Mouse (Mus musculus): Measurements from ENCODE around the gene Hdac5. TPM values are rescaled to one million over a fixed set of nuclear protein-coding genes. Genes with fewer than 3 reads are reported as not detected.

The Hdac5 gene
- polyA plus RNA-seq, 1 experiment from 2014 or later, result 40.7 TPM

GRCm38 (mm10) chr11:102258521-102258920, 28.6 kb upstream of the Hdac5 start:
- no peak for ATAC-seq (ENCODE audit: low FRiP score)
- Histone ChIP-seq H3K27ac (no peak overlapping the region), H3K27me3 (ENCODE audit: control insufficient read depth, insufficient read depth, low read length) (no peaks in the 10 kb centered on the region), H3K9ac (no peak overlapping the region), H3K4me3 (replicated peaks; ENCODE audit: low read length) (no peak overlapping the region), H3K36me3 (replicated peaks; ENCODE audit: control insufficient read depth, insufficient read depth) (no peaks in the 10 kb centered on the region), H3K9me3 (ENCODE audit: control insufficient read depth, low read length) (no peaks in the 10 kb centered on the region), H3K4me1 (replicated peaks; ENCODE audit: control insufficient read depth, insufficient read depth, low read length) (no peaks in the 10 kb centered on the region), H3K4me2 (replicated peaks) (no peak overlapping the region)
- 94% methylated on average over 3 of the region's 3 CpGs for WGBS
- DNase-seq (ENCODE audit: low spot score), result no peak

- WGBS, result 85% methylated on average over 6 of the region's 6 CpGs
- no peak for ATAC-seq (ENCODE audit: low FRiP score)
- H3K4me3 ChIP-seq (replicated peaks; ENCODE audit: low read length), result no peak overlapping the region
Measured at GRCm38 (mm10) chr11:102258095-102258494, 28.1 kb upstream of the Hdac5 start.

GRCm38 (mm10) chr11:102257514-102257913, 27.5 kb upstream of the Hdac5 start:
- Histone ChIP-seq H3K27me3 (ENCODE audit: control insufficient read depth, insufficient read depth, low read length) (no peaks in the 10 kb centered on the region), H3K9me3 (ENCODE audit: control insufficient read depth, low read length) (no peaks in the 10 kb centered on the region), H3K4me1 (replicated peaks; ENCODE audit: control insufficient read depth, insufficient read depth, low read length) (no peaks in the 10 kb centered on the region), H3K9ac (no peak overlapping the region), H3K4me2 (replicated peaks) (no peak overlapping the region), H3K36me3 (replicated peaks; ENCODE audit: control insufficient read depth, insufficient read depth) (no peaks in the 10 kb centered on the region), H3K4me3 (replicated peaks; ENCODE audit: low read length) (no peak overlapping the region), H3K27ac (no peak overlapping the region)
- WGBS, result 44% methylated on average over 9 of the region's 9 CpGs
- ATAC-seq (ENCODE audit: low FRiP score) (no peak), DNase-seq (ENCODE audit: low spot score) (no peak)

More at GRCm38 (mm10) chr11:102258095-102258494, 28.1 kb upstream of the Hdac5 start:
- H3K9ac ChIP-seq, result no peak overlapping the region
- no peaks in the 10 kb centered on the region for H3K27me3 ChIP-seq (ENCODE audit: control insufficient read depth, insufficient read depth, low read length)
- no peaks in the 10 kb centered on the region for H3K36me3 ChIP-seq (replicated peaks; ENCODE audit: control insufficient read depth, insufficient read depth)
- H3K27ac ChIP-seq, result no peak overlapping the region
- no peak overlapping the region for H3K4me2 ChIP-seq (replicated peaks)
- H3K4me1 ChIP-seq (replicated peaks; ENCODE audit: control insufficient read depth, insufficient read depth, low read length), result no peaks in the 10 kb centered on the region
- no peaks in the 10 kb centered on the region for H3K9me3 ChIP-seq (ENCODE audit: control insufficient read depth, low read length)
- DNase-seq (ENCODE audit: low spot score), result no peak

- no peak overlapping the region for H3K27ac ChIP-seq
- peaks cover 19% of the 10 kb centered on the region for H3K4me1 ChIP-seq (replicated peaks; ENCODE audit: control insufficient read depth, insufficient read depth, low read length)
- H3K9me3 ChIP-seq (ENCODE audit: control insufficient read depth, low read length), result no peaks in the 10 kb centered on the region
- no peak for ATAC-seq (ENCODE audit: low FRiP score)
- H3K4me2 ChIP-seq (replicated peaks), result peak overlapping the region; percentile 88
- 14% methylated on average over 9 of the region's 9 CpGs for WGBS
- H3K27me3 ChIP-seq (ENCODE audit: control insufficient read depth, insufficient read depth, low read length), result no peaks in the 10 kb centered on the region
- peak overlapping the region; percentile 39; the same call in 1 of the 2 replicates for H3K9ac ChIP-seq
- H3K36me3 ChIP-seq (replicated peaks; ENCODE audit: control insufficient read depth, insufficient read depth), result no peaks in the 10 kb centered on the region
- no peak for DNase-seq (ENCODE audit: low spot score)
- peak overlapping the region; percentile 41 for H3K4me3 ChIP-seq (replicated peaks; ENCODE audit: low read length)
Measured at GRCm38 (mm10) chr11:102249351-102250090, 19.6 kb upstream of the Hdac5 start.

GRCm38 (mm10) chr11:102248630-102249230, 18.8 kb upstream of the Hdac5 start, which contains the start of gene BC030867:
BC030867 (plus strand) TSS chr11:102248882.
- peaks cover 21% of the 10 kb centered on the region for H3K4me1 ChIP-seq (replicated peaks; ENCODE audit: control insufficient read depth, insufficient read depth, low read length)
- WGBS, result under 1% methylated on average over 41 of the region's 41 CpGs
- ATAC-seq (ENCODE audit: low FRiP score), result peak; percentile 47; the same call in 1 of the 2 replicates
- H3K36me3 ChIP-seq (replicated peaks; ENCODE audit: control insufficient read depth, insufficient read depth), result no peaks in the 10 kb centered on the region
- H3K27me3 ChIP-seq (ENCODE audit: control insufficient read depth, insufficient read depth, low read length), result no peaks in the 10 kb centered on the region
- H3K9me3 ChIP-seq (ENCODE audit: control insufficient read depth, low read length), result no peaks in the 10 kb centered on the region
- peak within 1 kb of the TSS; percentile 41 for H3K4me3 ChIP-seq (replicated peaks; ENCODE audit: low read length)
- peak within 1 kb of the TSS; percentile 39; the same call in 1 of the 2 replicates for H3K9ac ChIP-seq
- 0 out of 2 replicates have a peak within 1 kb of the TSS, but pooled peaks have one; percentile 7 for H3K27ac ChIP-seq
- H3K4me2 ChIP-seq (replicated peaks), result peak within 1 kb of the TSS; percentile 88
- DNase-seq (ENCODE audit: low spot score), result peak; percentile 100

GRCm38 (mm10) chr11:102246871-102247270, 16.9 kb upstream of the Hdac5 start:
- Histone ChIP-seq H3K27ac (no peak overlapping the region), H3K27me3 (ENCODE audit: control insufficient read depth, insufficient read depth, low read length) (no peaks in the 10 kb centered on the region), H3K36me3 (replicated peaks; ENCODE audit: control insufficient read depth, insufficient read depth) (no peaks in the 10 kb centered on the region), H3K4me1 (replicated peaks; ENCODE audit: control insufficient read depth, insufficient read depth, low read length) (peaks cover 21% of the 10 kb centered on the region), H3K9me3 (ENCODE audit: control insufficient read depth, low read length) (no peaks in the 10 kb centered on the region), H3K4me3 (replicated peaks; ENCODE audit: low read length) (no peak overlapping the region), H3K9ac (no peak overlapping the region), H3K4me2 (replicated peaks) (no peak overlapping the region)
- ATAC-seq (ENCODE audit: low FRiP score) (no peak), DNase-seq (ENCODE audit: low spot score) (no peak)
- WGBS, result 87% methylated on average over 4 of the region's 4 CpGs

GRCm38 (mm10) chr11:102246273-102246635, 16.3 kb upstream of the Hdac5 start:
- peaks cover 21% of the 10 kb centered on the region for H3K4me1 ChIP-seq (replicated peaks; ENCODE audit: control insufficient read depth, insufficient read depth, low read length)
- DNase-seq (ENCODE audit: low spot score) (no peak), ATAC-seq (ENCODE audit: low FRiP score) (no peak)
- H3K4me3 ChIP-seq (replicated peaks; ENCODE audit: low read length), result no peak overlapping the region
- no peaks in the 10 kb centered on the region for H3K9me3 ChIP-seq (ENCODE audit: control insufficient read depth, low read length)
- H3K27ac ChIP-seq, result no peak overlapping the region
- H3K4me2 ChIP-seq (replicated peaks), result no peak overlapping the region
- no peaks in the 10 kb centered on the region for H3K27me3 ChIP-seq (ENCODE audit: control insufficient read depth, insufficient read depth, low read length)
- H3K36me3 ChIP-seq (replicated peaks; ENCODE audit: control insufficient read depth, insufficient read depth), result no peaks in the 10 kb centered on the region
- H3K9ac ChIP-seq, result no peak overlapping the region; the same call in 1 of the 2 replicates
- WGBS, result 83% methylated on average over 6 of the region's 6 CpGs

- Histone ChIP-seq H3K4me1 (replicated peaks; ENCODE audit: control insufficient read depth, insufficient read depth, low read length) (peaks cover 21% of the 10 kb centered on the region), H3K9me3 (ENCODE audit: control insufficient read depth, low read length) (no peaks in the 10 kb centered on the region), H3K27me3 (ENCODE audit: control insufficient read depth, insufficient read depth, low read length) (no peaks in the 10 kb centered on the region), H3K36me3 (replicated peaks; ENCODE audit: control insufficient read depth, insufficient read depth) (no peaks in the 10 kb centered on the region), H3K27ac (peak overlapping the region; percentile 79), H3K4me2 (replicated peaks) (peak overlapping the region; percentile 77), H3K4me3 (replicated peaks; ENCODE audit: low read length) (peak overlapping the region; percentile 34), H3K9ac (peak overlapping the region; percentile 69)
- DNase-seq (ENCODE audit: low spot score) (no peak), ATAC-seq (ENCODE audit: low FRiP score) (no peak)
- WGBS, result 36% methylated on average over 14 of the region's 14 CpGs
Measured at GRCm38 (mm10) chr11:102245581-102246272, 15.8 kb upstream of the Hdac5 start.

GRCm38 (mm10) chr11:102244926-102245449, 15.0 kb upstream of the Hdac5 start:
- peak overlapping the region; percentile 69 for H3K9ac ChIP-seq
- under 1% methylated on average over 32 of the region's 32 CpGs for WGBS
- peak overlapping the region; percentile 34 for H3K4me3 ChIP-seq (replicated peaks; ENCODE audit: low read length)
- H3K27me3 ChIP-seq (ENCODE audit: control insufficient read depth, insufficient read depth, low read length), result no peaks in the 10 kb centered on the region
- ATAC-seq (ENCODE audit: low FRiP score), result peak; percentile 88
- DNase-seq (ENCODE audit: low spot score), result peak; percentile 75
- H3K27ac ChIP-seq, result peak overlapping the region; percentile 79
- no peaks in the 10 kb centered on the region for H3K36me3 ChIP-seq (replicated peaks; ENCODE audit: control insufficient read depth, insufficient read depth)
- H3K9me3 ChIP-seq (ENCODE audit: control insufficient read depth, low read length), result no peaks in the 10 kb centered on the region
- H3K4me1 ChIP-seq (replicated peaks; ENCODE audit: control insufficient read depth, insufficient read depth, low read length), result peaks cover 21% of the 10 kb centered on the region
- peak overlapping the region; percentile 77 for H3K4me2 ChIP-seq (replicated peaks)
